Mouse (Mus musculus): ENCODE data around the gene Cdc34.

- TF ChIP-seq CTCF (IDR thresholded peaks at IDR 0.05) = no peak
- no peak for TF ChIP-seq EP300 (IDR thresholded peaks at IDR 0.05)
Measured at GRCm38 (mm10) chr10:79680606-79681495, 1.1 kb upstream of the Cdc34 start.
